Mouse (Mus musculus): ENCODE measurements at regions not wholly inside any gene's neighbourhood (a gene's known extent, or its start where the extent isn't known, plus 50 kb on each side); places are given as distances from the start of the nearest gene placed in this dataset.

DNA sequence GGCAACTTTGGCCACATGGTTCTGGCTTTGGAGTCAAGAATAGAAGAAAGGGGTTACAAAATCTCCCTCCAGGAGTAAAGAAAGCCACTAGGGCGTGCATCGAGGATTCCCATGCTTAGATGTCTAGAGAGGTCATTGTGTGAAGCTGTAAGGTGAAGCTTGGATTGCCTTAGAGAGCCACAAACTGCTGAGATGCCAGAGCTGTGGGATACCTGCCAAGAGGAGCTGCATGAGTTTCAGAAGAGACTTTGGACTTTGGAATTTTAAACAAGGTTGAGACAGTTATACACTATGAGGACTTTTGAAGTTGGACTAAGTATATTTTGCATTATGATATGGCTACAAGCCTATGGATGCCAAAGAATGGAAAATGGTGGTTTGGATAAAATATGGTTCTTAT lies 325.4 kb upstream of the Rag2 start:
- no peaks in the 10 kb centered on the region for H3K4me1 ChIP-seq (ENCODE audit: control insufficient read depth, insufficient read depth, low read length)
- no peak for DNase-seq (ENCODE audit: low spot score)
- no peak overlapping the region for H3K9ac ChIP-seq (ENCODE audit: low read depth, low read length, severe bottlenecking)
- no peak overlapping the region for H3K27ac ChIP-seq (replicated peaks; ENCODE audit: low read depth, low read length)
- H3K4me2 ChIP-seq (replicated peaks; ENCODE audit: low read depth, low read length, severe bottlenecking), result no peak overlapping the region
- WGBS, result 91% methylated on average over 2 of the region's 2 CpGs
- ATAC-seq (ENCODE audit: low FRiP score, low read depth), result no peak
- no peak for TF ChIP-seq POLR2A (IDR thresholded peaks at IDR 0.05; ENCODE audit: borderline replicate concordance, extremely low read depth, insufficient read depth, insufficient read length)
- H3K9me3 ChIP-seq (ENCODE audit: control insufficient read depth, low read length), result no peaks in the 10 kb centered on the region
- no peaks in the 10 kb centered on the region for H3K36me3 ChIP-seq (ENCODE audit: control insufficient read depth, insufficient read depth, low read length)
- no peaks in the 10 kb centered on the region for H3K27me3 ChIP-seq (ENCODE audit: control insufficient read depth, insufficient read depth, low read length)
- H3K4me3 ChIP-seq (replicated peaks; ENCODE audit: low read length), result no peak overlapping the region

DNA sequence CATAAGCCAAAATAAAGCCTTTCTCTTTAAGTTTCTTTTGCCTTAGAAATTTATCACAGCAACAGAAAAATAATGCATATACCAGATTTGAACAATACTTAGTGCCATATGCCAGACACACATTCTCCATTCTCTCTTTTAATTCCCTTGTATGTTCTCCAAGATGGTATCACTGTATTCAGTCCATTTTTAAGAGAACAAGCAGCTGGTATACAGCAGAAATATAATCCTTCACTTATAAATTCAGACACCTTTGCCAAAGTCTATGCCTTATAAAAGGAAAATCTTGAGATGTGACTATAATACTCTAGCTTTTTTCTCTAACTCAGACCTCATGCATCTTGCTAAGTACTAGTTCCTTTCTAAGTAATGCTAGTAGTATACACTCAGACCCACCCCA lies 324.4 kb upstream of the Rag2 start:
- Histone ChIP-seq H3K27ac (replicated peaks; ENCODE audit: low read depth, low read length) (no peak overlapping the region), H3K4me3 (replicated peaks; ENCODE audit: low read length) (no peak overlapping the region), H3K27me3 (ENCODE audit: control insufficient read depth, insufficient read depth, low read length) (no peaks in the 10 kb centered on the region), H3K36me3 (ENCODE audit: control insufficient read depth, insufficient read depth, low read length) (no peaks in the 10 kb centered on the region), H3K4me2 (replicated peaks; ENCODE audit: low read depth, low read length, severe bottlenecking) (no peak overlapping the region), H3K4me1 (ENCODE audit: control insufficient read depth, insufficient read depth, low read length) (no peaks in the 10 kb centered on the region), H3K9ac (ENCODE audit: low read depth, low read length, severe bottlenecking) (no peak overlapping the region), H3K9me3 (ENCODE audit: control insufficient read depth, low read length) (no peaks in the 10 kb centered on the region)
- no peak for TF ChIP-seq POLR2A (IDR thresholded peaks at IDR 0.05; ENCODE audit: borderline replicate concordance, extremely low read depth, insufficient read depth, insufficient read length)
- DNase-seq (ENCODE audit: low spot score), result no peak
- no peak for ATAC-seq (ENCODE audit: low FRiP score, low read depth)

- no peak overlapping the region for H3K9ac ChIP-seq (ENCODE audit: low read depth, low read length, severe bottlenecking)
- WGBS, result 68% methylated on average over 3 of the region's 3 CpGs
- H3K27ac ChIP-seq (replicated peaks; ENCODE audit: low read depth, low read length), result no peak overlapping the region
- H3K4me3 ChIP-seq (replicated peaks; ENCODE audit: low read length), result no peak overlapping the region
- no peak for ATAC-seq (ENCODE audit: low FRiP score, low read depth)
- H3K4me1 ChIP-seq (ENCODE audit: control insufficient read depth, insufficient read depth, low read length), result no peaks in the 10 kb centered on the region
- H3K36me3 ChIP-seq (ENCODE audit: control insufficient read depth, insufficient read depth, low read length), result no peaks in the 10 kb centered on the region
- DNase-seq (ENCODE audit: low spot score), result no peak
- H3K9me3 ChIP-seq (ENCODE audit: control insufficient read depth, low read length), result no peaks in the 10 kb centered on the region
- no peaks in the 10 kb centered on the region for H3K27me3 ChIP-seq (ENCODE audit: control insufficient read depth, insufficient read depth, low read length)
- no peak overlapping the region for H3K4me2 ChIP-seq (replicated peaks; ENCODE audit: low read depth, low read length, severe bottlenecking)
- no peak for TF ChIP-seq POLR2A (IDR thresholded peaks at IDR 0.05; ENCODE audit: borderline replicate concordance, extremely low read depth, insufficient read depth, insufficient read length)
These were observed 303.1 kb upstream of the Rag2 start for GRCm38 (mm10) chr2:101321286-101321914.

GRCm38 (mm10) chr2:101356709-101357108 lies 267.8 kb upstream of the Rag2 start:
- DNase-seq (ENCODE audit: low spot score) (no peak), ATAC-seq (ENCODE audit: low FRiP score, low read depth) (no peak)
- H3K9me3 ChIP-seq (ENCODE audit: control insufficient read depth, low read length), result no peaks in the 10 kb centered on the region
- no peaks in the 10 kb centered on the region for H3K27me3 ChIP-seq (ENCODE audit: control insufficient read depth, insufficient read depth, low read length)
- no peaks in the 10 kb centered on the region for H3K4me1 ChIP-seq (ENCODE audit: control insufficient read depth, insufficient read depth, low read length)
- TF ChIP-seq POLR2A (IDR thresholded peaks at IDR 0.05; ENCODE audit: borderline replicate concordance, extremely low read depth, insufficient read depth, insufficient read length), result no peak
- H3K4me2 ChIP-seq (replicated peaks; ENCODE audit: low read depth, low read length, severe bottlenecking), result no peak overlapping the region
- 28% methylated on average over 1 of the region's 1 CpGs for WGBS
- H3K4me3 ChIP-seq (replicated peaks; ENCODE audit: low read length), result no peak overlapping the region
- no peak overlapping the region for H3K27ac ChIP-seq (replicated peaks; ENCODE audit: low read depth, low read length)
- no peaks in the 10 kb centered on the region for H3K36me3 ChIP-seq (ENCODE audit: control insufficient read depth, insufficient read depth, low read length)
- H3K9ac ChIP-seq (ENCODE audit: low read depth, low read length, severe bottlenecking), result no peak overlapping the region

GRCm38 (mm10) chr2:101364256-101364655 lies 260.3 kb upstream of the Rag2 start:
- Histone ChIP-seq H3K27me3 (ENCODE audit: control insufficient read depth, insufficient read depth, low read length) (no peaks in the 10 kb centered on the region), H3K36me3 (ENCODE audit: control insufficient read depth, insufficient read depth, low read length) (no peaks in the 10 kb centered on the region), H3K4me3 (replicated peaks; ENCODE audit: low read length) (no peak overlapping the region), H3K27ac (replicated peaks; ENCODE audit: low read depth, low read length) (no peak overlapping the region), H3K9ac (ENCODE audit: low read depth, low read length, severe bottlenecking) (no peak overlapping the region), H3K4me1 (ENCODE audit: control insufficient read depth, insufficient read depth, low read length) (no peaks in the 10 kb centered on the region), H3K9me3 (ENCODE audit: control insufficient read depth, low read length) (no peaks in the 10 kb centered on the region), H3K4me2 (replicated peaks; ENCODE audit: low read depth, low read length, severe bottlenecking) (no peak overlapping the region)
- 38% methylated on average over 3 of the region's 3 CpGs for WGBS
- ATAC-seq (ENCODE audit: low FRiP score, low read depth), result no peak
- no peak for DNase-seq (ENCODE audit: low spot score)
- TF ChIP-seq POLR2A (IDR thresholded peaks at IDR 0.05; ENCODE audit: borderline replicate concordance, extremely low read depth, insufficient read depth, insufficient read length), result no peak

GRCm38 (mm10) chr2:101368278-101368677 lies 256.2 kb upstream of the Rag2 start:
- no peak for DNase-seq (ENCODE audit: low spot score)
- no peak for TF ChIP-seq POLR2A (IDR thresholded peaks at IDR 0.05; ENCODE audit: borderline replicate concordance, extremely low read depth, insufficient read depth, insufficient read length)
- Histone ChIP-seq H3K27me3 (ENCODE audit: control insufficient read depth, insufficient read depth, low read length) (no peaks in the 10 kb centered on the region), H3K9me3 (ENCODE audit: control insufficient read depth, low read length) (no peaks in the 10 kb centered on the region), H3K4me3 (replicated peaks; ENCODE audit: low read length) (no peak overlapping the region), H3K9ac (ENCODE audit: low read depth, low read length, severe bottlenecking) (no peak overlapping the region), H3K27ac (replicated peaks; ENCODE audit: low read depth, low read length) (no peak overlapping the region), H3K36me3 (ENCODE audit: control insufficient read depth, insufficient read depth, low read length) (no peaks in the 10 kb centered on the region), H3K4me1 (ENCODE audit: control insufficient read depth, insufficient read depth, low read length) (no peaks in the 10 kb centered on the region), H3K4me2 (replicated peaks; ENCODE audit: low read depth, low read length, severe bottlenecking) (no peak overlapping the region)
- no peak for ATAC-seq (ENCODE audit: low FRiP score, low read depth)
- 85% methylated on average over 4 of the region's 4 CpGs for WGBS

Data from limb, embryonic 14.5 days (tissue).